Mouse (Mus musculus): Measurements from ENCODE around the gene Sod3. TPM values are rescaled to one million over a fixed set of nuclear protein-coding genes. Genes with fewer than 3 reads are reported as not detected.

The Sod3 gene
- 10 to 100 TPM; 54.5 to 68.5 TPM for total RNA-seq (2021)
- long read RNA-seq, experiment 1, transcript Sod3-201 (2 exons, 3,738 nt): major isoform, 102 of 112 reads
- long read RNA-seq, experiment 1, partial matches to known transcripts: 0 of 112 reads
- long read RNA-seq, experiment 1, other reads (novel, unspliced or antisense): 10 of 112 reads
- long read RNA-seq, experiment 2, transcript Sod3-201 (2 exons, 3,738 nt): major isoform, 89 of 96 reads
- long read RNA-seq, experiment 2, partial matches to known transcripts: 0 of 96 reads
- long read RNA-seq, experiment 2, other reads (novel, unspliced or antisense): 7 of 96 reads

GRCm38 (mm10) chr5:52363468-52364150 is at the start of gene Sod3:
Gene Sod3 (plus strand): TSS chr5:52363791.
- DNase-seq: peak; percentile 87

DNA sequence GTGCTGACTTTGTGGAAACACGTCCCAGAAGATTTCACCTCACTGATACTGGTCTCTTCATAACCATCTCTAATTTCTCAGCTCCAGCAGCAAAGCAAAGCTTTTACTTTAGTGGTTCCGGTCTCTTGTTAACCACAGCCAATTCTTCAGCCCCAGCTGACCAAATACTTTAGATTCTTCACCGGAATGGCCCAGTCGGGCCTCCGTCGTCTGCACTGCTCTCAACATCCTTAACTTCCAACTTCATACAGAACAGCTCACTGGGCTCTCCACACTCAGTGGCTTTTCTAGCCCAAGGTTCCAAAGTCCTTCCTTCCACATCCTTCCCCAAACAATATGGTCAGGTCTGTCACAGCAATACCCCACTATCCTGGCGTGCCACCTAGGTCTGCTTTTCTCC is 46.7 kb upstream of the Sod3 start:
- no peak for DNase-seq

- DNase-seq: peak; percentile 9
Measured at GRCm38 (mm10) chr5:52319499-52319898, 44.1 kb upstream of the Sod3 start.

- DNase-seq: no peak
Measured at GRCm38 (mm10) chr5:52332120-52332519, 31.5 kb upstream of the Sod3 start.

DNA sequence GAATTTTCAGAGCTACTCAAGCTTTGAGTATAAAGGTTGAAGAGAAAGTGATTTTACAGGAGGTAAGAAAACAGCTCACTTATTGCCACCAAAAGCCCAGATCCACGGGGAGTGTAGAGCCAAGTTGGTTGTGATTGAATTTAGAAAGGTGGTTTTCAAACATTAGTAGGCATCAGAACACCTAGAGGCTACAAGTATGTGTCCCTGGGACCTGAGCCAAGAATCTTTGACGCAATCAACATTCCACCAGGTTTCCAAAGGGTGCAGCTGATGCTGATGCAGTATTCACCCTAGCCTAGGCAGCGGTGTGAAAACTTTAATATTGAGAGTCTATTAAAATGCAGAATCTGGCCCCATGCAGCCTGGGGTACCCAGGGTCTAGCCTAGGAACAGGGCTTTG is 28.0 kb upstream of the Sod3 start:
- DNase-seq: peak; percentile 38

- no peak for DNase-seq
Measured at GRCm38 (mm10) chr5:52339134-52339533, 24.5 kb upstream of the Sod3 start.

DNA sequence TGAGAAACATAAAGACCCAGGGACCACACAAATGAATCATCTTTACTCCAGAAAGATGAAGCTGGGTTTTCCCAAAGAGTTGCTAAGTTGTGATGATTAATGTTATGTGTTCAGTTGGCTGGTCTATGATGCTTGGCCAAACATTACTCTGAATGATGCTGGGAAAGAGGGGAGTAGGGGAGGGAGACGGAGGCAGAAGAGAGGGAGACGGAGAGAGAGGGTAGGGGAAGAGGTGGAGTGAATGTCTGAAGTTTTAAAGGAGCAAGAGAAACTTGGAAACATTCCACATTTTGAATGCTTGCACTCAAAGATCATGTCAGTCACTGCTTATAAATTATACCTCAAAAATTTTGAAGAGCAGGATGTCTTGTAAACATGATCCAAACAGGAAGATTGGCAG is 16.7 kb upstream of the Sod3 start:
- DNase-seq: no peak

GRCm38 (mm10) chr5:52350451-52350850 is 13.1 kb upstream of the Sod3 start:
- DNase-seq: no peak

GRCm38 (mm10) chr5:52351561-52351960 is 12.0 kb upstream of the Sod3 start:
- no peak for DNase-seq

DNA sequence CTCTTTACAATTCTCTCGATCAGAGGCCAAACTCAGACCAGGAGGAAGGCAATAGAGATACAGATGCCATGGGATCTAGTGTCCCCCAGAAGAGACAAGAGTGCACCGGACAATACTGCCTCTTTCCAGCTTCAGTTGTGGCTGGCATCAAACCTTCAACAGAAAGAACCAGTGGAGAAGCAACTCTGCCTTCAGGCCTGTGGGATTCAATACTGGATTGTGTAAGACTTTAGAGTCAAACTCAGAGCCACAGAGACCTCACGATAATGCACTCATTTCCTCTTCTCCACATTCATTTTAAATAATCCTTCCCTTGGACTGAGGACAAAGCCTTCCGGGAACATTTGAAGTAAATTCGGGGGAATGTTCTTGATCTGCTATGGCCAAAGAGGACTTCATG is 10.9 kb upstream of the Sod3 start:
- no peak for DNase-seq

DNA sequence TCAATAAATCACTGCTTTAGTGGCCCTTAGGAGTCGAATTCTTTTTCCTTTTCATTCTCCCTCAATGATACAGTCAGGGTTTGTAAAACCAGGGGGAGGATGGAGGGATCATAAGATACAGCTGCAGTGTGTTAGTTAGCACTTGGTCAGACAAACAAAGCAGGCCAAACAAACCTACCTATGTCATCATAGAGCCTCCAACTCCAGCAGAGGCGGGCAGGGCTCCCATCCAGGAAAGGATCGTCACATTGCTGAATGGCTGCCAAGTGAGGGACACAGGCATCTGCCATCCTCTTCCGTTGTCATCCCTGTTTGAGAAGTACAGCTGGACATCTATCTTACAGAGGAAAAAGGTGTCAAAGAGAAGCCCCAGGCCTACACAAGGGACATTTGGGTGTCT is 9.2 kb upstream of the Sod3 start:
- peak; percentile 22 for DNase-seq

DNA sequence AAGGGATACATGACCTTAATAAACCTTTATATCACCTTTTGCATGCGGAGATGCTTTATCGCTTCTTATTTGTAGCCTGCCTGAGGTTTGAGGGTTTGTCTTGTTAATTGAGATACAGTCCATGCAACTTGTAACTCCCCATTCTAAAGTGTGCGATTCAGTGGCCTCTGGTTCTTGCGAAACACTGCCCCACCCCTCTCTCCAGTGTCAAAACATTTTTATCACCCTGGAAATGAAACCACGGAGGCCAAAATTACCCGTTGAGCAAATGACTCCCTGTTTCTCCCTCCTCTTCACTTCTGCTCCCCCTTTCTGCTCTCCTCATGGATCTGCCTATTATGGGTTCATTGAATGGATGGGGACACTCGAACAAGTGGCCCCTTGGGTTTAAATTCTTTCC is 8.0 kb upstream of the Sod3 start:
- DNase-seq: no peak

DNA sequence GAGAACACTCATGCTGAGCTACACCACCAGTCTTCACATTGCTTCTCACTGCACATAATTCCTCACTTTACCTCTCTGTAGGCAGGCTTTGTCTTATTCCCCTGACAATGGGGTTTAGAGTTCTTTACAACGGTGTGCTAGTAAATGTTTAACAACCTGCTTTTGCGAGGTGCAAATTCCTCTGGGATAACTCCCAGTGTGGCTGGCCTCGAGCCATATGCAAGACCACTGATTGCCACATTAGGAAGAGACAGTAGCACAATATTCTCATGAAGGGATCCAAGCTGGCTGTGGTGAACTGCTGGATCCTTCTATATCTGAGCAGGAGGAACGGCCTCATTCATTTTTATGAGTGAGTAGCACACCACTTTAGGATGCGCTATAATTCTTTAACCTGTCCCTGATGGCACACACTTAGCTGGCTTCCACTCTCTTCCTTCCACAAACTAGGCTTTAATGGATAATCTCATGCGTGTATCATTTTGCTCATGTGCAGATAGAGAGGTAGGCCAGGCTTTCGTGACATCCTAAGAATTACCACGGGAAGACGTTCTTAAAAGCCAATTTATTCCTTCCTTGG is 6.3 kb upstream of the Sod3 start:
- DNase-seq: no peak

DNA sequence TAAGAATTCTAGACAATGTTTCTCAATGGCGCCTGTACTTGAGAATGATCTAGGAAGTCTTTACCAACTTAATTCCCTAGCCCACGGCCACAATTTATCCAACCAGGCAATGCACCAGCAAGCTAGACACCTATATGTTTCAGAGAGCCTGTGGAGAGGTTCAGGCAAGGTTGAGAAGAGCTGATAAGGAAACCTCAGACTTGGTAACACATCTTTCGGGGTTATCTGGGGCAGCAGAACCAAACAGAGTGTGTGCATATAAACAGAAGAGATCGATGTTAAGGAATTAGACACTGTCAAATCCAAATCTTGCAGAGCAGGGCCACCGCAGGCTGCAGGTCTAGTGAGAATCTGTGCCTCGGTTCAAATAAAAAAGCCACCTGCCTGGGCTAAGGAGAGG is 5.5 kb upstream of the Sod3 start:
- DNase-seq: no peak

- DNase-seq: peak; percentile 24
Measured at GRCm38 (mm10) chr5:52360286-52361049, 3.1 kb upstream of the Sod3 start.

GRCm38 (mm10) chr5:52362776-52363467 is 669 bp upstream of the Sod3 start:
- no peak for DNase-seq

DNA sequence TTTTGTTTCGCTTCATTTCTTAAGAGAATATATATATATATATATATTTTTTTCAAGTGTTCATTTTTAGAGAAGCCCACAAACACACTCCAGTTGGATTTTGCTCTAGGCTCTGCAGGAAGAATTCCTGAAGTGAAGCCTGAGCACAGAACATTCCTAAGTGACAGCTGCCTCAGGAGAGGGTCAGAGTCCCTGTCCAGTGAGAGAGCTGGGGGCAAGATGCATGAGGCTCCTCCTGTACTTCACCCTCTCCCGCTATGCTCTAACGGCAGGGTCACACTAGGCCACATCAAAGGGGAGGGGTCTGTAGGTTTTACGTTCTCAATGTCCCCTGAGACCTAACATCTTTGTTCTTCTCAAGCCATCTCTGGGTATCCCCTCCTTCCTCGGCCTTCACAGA is 930 bp downstream of the Sod3 start:
- no peak for DNase-seq

GRCm38 (mm10) chr5:52365930-52366329 is 2.3 kb downstream of the Sod3 start:
- no peak for DNase-seq

GRCm38 (mm10) chr5:52366661-52367060 is 3.1 kb downstream of the Sod3 start:
- no peak for DNase-seq

- no peak for DNase-seq
Measured at GRCm38 (mm10) chr5:52367866-52368840, 4.6 kb downstream of the Sod3 start.

DNA sequence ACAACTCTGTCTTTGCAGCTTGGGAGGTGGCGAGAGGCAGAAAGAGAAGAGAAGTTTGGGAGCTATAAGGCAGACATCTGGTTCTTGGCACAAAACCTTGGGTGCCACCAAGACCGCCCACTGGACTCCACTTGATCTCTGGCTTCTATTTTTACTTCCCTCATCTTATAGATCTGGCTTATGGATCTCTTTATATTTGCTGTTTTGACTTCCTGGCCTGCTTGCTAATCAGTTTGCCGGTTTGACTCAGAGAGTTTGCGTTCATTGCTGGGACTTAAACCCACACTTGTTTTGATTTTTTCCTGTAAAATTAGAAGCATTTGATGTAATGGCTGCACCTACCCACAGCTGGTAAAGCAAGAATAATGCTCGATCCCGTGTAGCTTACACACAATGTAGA is 7.3 kb downstream of the Sod3 start:
- DNase-seq: no peak

Data from adrenal gland, postnatal 10 days (tissue).